Mouse (Mus musculus): ENCODE measurements around the gene Vmn1r204. TPM values are rescaled to one million over a fixed set of nuclear protein-coding genes. Genes with fewer than 3 reads are reported as not detected.
"Not testable (repeated sequence)": the region's sequence is repeated elsewhere in the genome, so short reads cannot be mapped to it uniquely, and the experiment has no call there.

Gene Vmn1r204
- not detected for total RNA-seq (2021)
- not detected in 2 replicates for polyA plus RNA-seq (2012; rRNA removed)
- long read RNA-seq, result 0 reads

GRCm38 (mm10) chr13:22552898-22553297, at the start of gene Vmn1r204:
TSS of gene Vmn1r204 (plus strand) at chr13:22553198.
- DNase-seq, result not testable (repeated sequence)

GRCm38 (mm10) chr13:22505281-22505680, 47.7 kb upstream of the Vmn1r204 start, which contains the start of gene Vmn1r202:
TSS of gene Vmn1r202 (minus strand) at chr13:22505381.
- DNase-seq, result no peak

- no peak for DNase-seq
Measured at GRCm38 (mm10) chr13:22517814-22518213, 35.2 kb upstream of the Vmn1r204 start, which contains the start of gene Vmn1r203. TSS of gene Vmn1r203 (plus strand) at chr13:22518114.

GRCm38 (mm10) chr13:22574911-22575310, 21.9 kb downstream of the Vmn1r204 start:
- not testable (repeated sequence) for DNase-seq

- not testable (repeated sequence) for DNase-seq
Measured at GRCm38 (mm10) chr13:22583336-22583735, 30.3 kb downstream of the Vmn1r204 start.

GRCm38 (mm10) chr13:22592900-22593299, 39.9 kb downstream of the Vmn1r204 start, which contains the start of gene Vmn1r205:
TSS of gene Vmn1r205 (minus strand) at chr13:22593000.
- DNase-seq, result no peak

Other genes starting within 250 kb of the Vmn1r204 start
- not detected for gene Vmn1r197, start 228.6 kb upstream of the Vmn1r204 start, total RNA-seq (2021)
- not detected in 2 replicates for gene Vmn1r197, start 228.6 kb upstream of the Vmn1r204 start, polyA plus RNA-seq (2012; rRNA removed)
- not detected for gene Vmn1r198, start 202.8 kb upstream of the Vmn1r204 start, total RNA-seq (2021)
- not detected in 2 replicates for gene Vmn1r198, start 202.8 kb upstream of the Vmn1r204 start, polyA plus RNA-seq (2012; rRNA removed)
- not detected for gene Vmn1r199, start 173.4 kb upstream of the Vmn1r204 start, total RNA-seq (2021)
- gene Vmn1r199, start 173.4 kb upstream of the Vmn1r204 start, polyA plus RNA-seq (2012; rRNA removed), result not detected in 2 replicates
- gene Vmn1r200, start 162.8 kb upstream of the Vmn1r204 start, total RNA-seq (2021), result not detected
- not detected in 2 replicates for gene Vmn1r200, start 162.8 kb upstream of the Vmn1r204 start, polyA plus RNA-seq (2012; rRNA removed)
- not detected for gene Vmn1r201, start 81.3 kb upstream of the Vmn1r204 start, total RNA-seq (2021)
- gene Vmn1r201, start 81.3 kb upstream of the Vmn1r204 start, polyA plus RNA-seq (2012; rRNA removed), result not detected in 2 replicates
- not detected for gene Vmn1r202, start 47.8 kb upstream of the Vmn1r204 start, total RNA-seq (2021)
- gene Vmn1r202, start 47.8 kb upstream of the Vmn1r204 start, polyA plus RNA-seq (2012; rRNA removed), result not detected in 2 replicates
- not detected for gene Vmn1r203, start 35.1 kb upstream of the Vmn1r204 start, total RNA-seq (2021)
- not detected in 2 replicates for gene Vmn1r203, start 35.1 kb upstream of the Vmn1r204 start, polyA plus RNA-seq (2012; rRNA removed)
- not detected for gene Vmn1r205, start 39.8 kb downstream of the Vmn1r204 start, total RNA-seq (2021)
- gene Vmn1r205, start 39.8 kb downstream of the Vmn1r204 start, polyA plus RNA-seq (2012; rRNA removed), result not detected in 2 replicates
- not detected for gene Vmn1r206, start 71.1 kb downstream of the Vmn1r204 start, total RNA-seq (2021)
- gene Vmn1r206, start 71.1 kb downstream of the Vmn1r204 start, polyA plus RNA-seq (2012; rRNA removed), result not detected in 2 replicates
- not detected for gene Vmn1r207-ps, start 176.4 kb downstream of the Vmn1r204 start, total RNA-seq (2021)
- gene Vmn1r207-ps, start 176.4 kb downstream of the Vmn1r204 start, polyA plus RNA-seq (2012; rRNA removed), result not detected in 2 replicates
- not detected for gene Vmn1r208, start 224.2 kb downstream of the Vmn1r204 start, total RNA-seq (2021)
- gene Vmn1r208, start 224.2 kb downstream of the Vmn1r204 start, polyA plus RNA-seq (2012; rRNA removed), result not detected in 2 replicates